Mouse (Mus musculus) stomach, embryonic 14.5 days (tissue): ENCODE results near the gene Zfp2. TPM values are rescaled to one million over a fixed set of nuclear protein-coding genes. Genes with fewer than 3 reads are reported as not detected.

Experiments
- ATAC-seq: fragments of 200-750 bp; cut with Nextera tagmentation; 2 replicates; pipeline ENCODE4 v1.8.0; 2017; ENCODE audit warnings: low read depth, moderate TSS enrichment; ENCODE audit not compliant: insufficient number of reproducible peaks, insufficient read depth, low FRiP score
- H3K27ac ChIP-seq: fragments of 300-500 bp; sonication (generic); 2 replicates; pipeline ENCODE4 v1.5.1; 2014; ENCODE audit warnings: mild to moderate bottlenecking, low read length, moderate library complexity, mixed read lengths
- H3K27me3 ChIP-seq: fragments of 300-500 bp; sonication (generic); 2 replicates; pipeline ENCODE4 v1.6.1; 2014; ENCODE audit warnings: low read length, control low read depth, mixed read lengths; ENCODE audit not compliant: control insufficient read depth, insufficient read depth
- H3K36me3 ChIP-seq: fragments of 300-500 bp; sonication (generic); 2 replicates; pipeline ENCODE4 v1.6.1; 2014; ENCODE audit warnings: mild to moderate bottlenecking, control low read depth, low read length, moderate library complexity, mixed read lengths; ENCODE audit not compliant: control insufficient read depth, insufficient read depth
- H3K4me1 ChIP-seq: fragments of 300-500 bp; sonication (generic); 2 replicates; pipeline ENCODE4 v1.6.1; 2014; ENCODE audit warnings: low read length, control low read depth, mixed read lengths; ENCODE audit not compliant: control insufficient read depth, insufficient read depth
- H3K4me2 ChIP-seq: fragments of 300-500 bp; sonication (generic); replicated peaks from 2 replicates; pipeline ENCODE4 v1.6.1; 2014; ENCODE audit warnings: low read depth, low read length, control low read depth
- H3K4me3 ChIP-seq: fragments of 300-500 bp; sonication (generic); 2 replicates; pipeline ENCODE4 v1.5.1; 2014; ENCODE audit warnings: low read depth, low read length, control low read depth
- H3K9ac ChIP-seq: fragments of 300-500 bp; sonication (generic); replicated peaks from 2 replicates; pipeline ENCODE4 v1.6.1; 2014; ENCODE audit warnings: low read depth, mild to moderate bottlenecking, control low read depth, low read length, moderate library complexity, mixed read lengths
- H3K9me3 ChIP-seq: fragments of 300-500 bp; sonication (generic); 2 replicates; pipeline ENCODE4 v1.6.1; 2016; ENCODE audit warnings: low read depth, low read length, control low read depth; ENCODE audit not compliant: control insufficient read depth
- WGBS: fragments of 180-500 bp; shearing (Covaris S2); extraction: QIAGEN DNeasy Blood & Tissue Kit; methylation state at CpG from one replicate; pipeline ENCODE4 v1.1.7; 2014; 5-methylcytosine and 5-hydroxymethylcytosine counted together
- polyA plus RNA-seq: library from polyadenylated mRNA; unstranded; fragments of >200 nt; fragmentation: Nextera tagmentation; extraction: Ambion mirVana; gene quantifications from 2 replicates; pipeline ENCODE4 v1.2.1, GENCODE M21; 2014

The Zfp2 gene
- polyA plus RNA-seq, result 12.1 and 18.7 TPM in 2 replicates

DNA sequence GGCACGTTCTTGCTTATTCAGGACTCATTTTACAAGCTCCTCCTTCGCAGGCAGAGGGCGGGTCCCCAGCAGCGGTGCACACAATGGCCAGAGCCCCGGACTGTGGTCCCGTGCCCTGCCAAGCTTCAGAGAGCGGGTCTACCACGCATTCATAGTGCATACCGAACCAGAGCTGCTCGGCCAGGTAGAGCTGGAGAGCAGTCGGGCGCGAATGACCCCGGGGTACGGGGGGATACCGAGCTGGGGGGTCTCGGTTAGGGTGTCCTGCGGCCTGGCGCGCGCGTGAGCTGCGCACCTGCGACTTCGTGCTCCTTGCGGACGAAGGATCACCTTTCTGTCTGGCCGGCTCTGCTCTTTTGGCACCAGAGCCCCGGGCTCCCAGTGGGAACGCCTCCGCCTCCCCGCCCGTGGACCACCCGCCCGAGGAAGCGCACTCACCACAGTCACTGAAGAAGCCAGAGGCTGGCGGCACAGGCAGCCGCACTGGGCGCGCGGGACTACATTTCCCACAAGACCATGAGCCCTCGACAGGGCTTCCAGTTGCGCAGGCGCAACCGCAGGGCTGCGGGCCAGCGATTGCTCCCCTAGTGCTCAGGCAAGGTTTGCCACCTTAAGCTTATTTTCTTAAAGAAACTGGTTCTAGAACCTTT lies at the start of gene Zfp2:
Gene Zfp2 (minus strand): TSS at position 495 of the 650 bp plus-strand sequence.
- Histone ChIP-seq H3K4me2 (peak within 1 kb of the TSS; percentile 22), H3K4me1 (no peaks in the 10 kb centered on the region), H3K27ac (no peak within 1 kb of the TSS), H3K27me3 (no peaks in the 10 kb centered on the region), H3K4me3 (peak within 1 kb of the TSS; percentile 77), H3K36me3 (peaks cover 13% of the 10 kb centered on the region), H3K9ac (peak within 1 kb of the TSS; percentile 72), H3K9me3 (no peaks in the 10 kb centered on the region)
- peak; percentile 95 for ATAC-seq
- 2% methylated on average over 47 of the region's 47 CpGs for WGBS

DNA sequence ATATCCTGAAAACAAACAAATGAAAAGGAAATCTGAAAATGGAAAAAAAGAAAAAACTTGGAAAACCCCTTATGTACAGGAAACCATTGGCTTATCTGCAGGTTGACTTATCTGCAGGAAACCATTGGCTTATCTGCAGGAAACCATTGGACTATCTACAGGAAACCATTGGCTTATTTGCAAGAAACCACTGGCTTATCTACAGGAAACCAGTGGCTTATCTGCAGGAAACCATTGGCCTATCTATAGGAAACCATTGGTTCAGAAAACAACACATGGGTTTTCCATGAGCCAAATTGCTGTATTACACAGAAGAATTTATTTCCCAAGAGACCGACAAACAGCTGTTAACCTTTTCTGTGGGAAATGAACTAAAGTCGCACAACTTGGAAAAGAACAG lies 48.9 kb upstream of the Zfp2 start:
- no peaks in the 10 kb centered on the region for H3K9me3 ChIP-seq
- 81% methylated on average over 2 of the region's 2 CpGs for WGBS
- H3K36me3 ChIP-seq, result no peaks in the 10 kb centered on the region
- H3K27ac ChIP-seq, result no peak overlapping the region
- H3K4me1 ChIP-seq, result no peaks in the 10 kb centered on the region
- ATAC-seq, result no peak
- no peak overlapping the region for H3K4me3 ChIP-seq
- H3K27me3 ChIP-seq, result no peaks in the 10 kb centered on the region
- no peak overlapping the region for H3K4me2 ChIP-seq
- H3K9ac ChIP-seq, result no peak overlapping the region

DNA sequence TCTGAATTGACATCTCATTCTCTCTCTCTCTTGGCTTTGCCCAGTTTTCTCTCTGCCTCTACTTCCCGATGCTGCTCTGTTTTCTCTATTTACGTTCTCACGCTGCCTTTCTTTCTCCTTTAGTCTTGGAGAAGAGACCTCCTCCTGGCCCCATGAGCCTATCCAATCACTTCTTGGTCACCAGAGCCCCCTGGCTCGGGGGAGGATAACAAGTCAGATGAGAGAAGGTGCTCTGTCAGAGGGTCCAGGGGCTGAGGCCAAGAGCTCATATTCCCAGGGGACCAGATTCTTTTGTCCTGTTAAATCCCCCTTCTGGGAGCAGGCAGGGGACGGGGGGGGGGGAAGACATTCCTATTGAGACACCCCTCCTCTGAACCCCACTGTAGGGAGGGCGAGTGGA lies 37.7 kb upstream of the Zfp2 start, which contains the start of gene Prop1:
Gene Prop1 (minus strand): TSS at position 101 of the 400 bp plus-strand sequence.
- H3K4me1 ChIP-seq, result no peaks in the 10 kb centered on the region
- no peak within 1 kb of the TSS for H3K4me2 ChIP-seq
- H3K9me3 ChIP-seq, result no peaks in the 10 kb centered on the region
- H3K36me3 ChIP-seq, result no peaks in the 10 kb centered on the region
- WGBS, result 62% methylated on average over 6 of the region's 6 CpGs
- H3K4me3 ChIP-seq, result no peak within 1 kb of the TSS
- H3K9ac ChIP-seq, result no peak within 1 kb of the TSS
- no peak within 1 kb of the TSS for H3K27ac ChIP-seq
- ATAC-seq, result no peak
- no peaks in the 10 kb centered on the region for H3K27me3 ChIP-seq

DNA sequence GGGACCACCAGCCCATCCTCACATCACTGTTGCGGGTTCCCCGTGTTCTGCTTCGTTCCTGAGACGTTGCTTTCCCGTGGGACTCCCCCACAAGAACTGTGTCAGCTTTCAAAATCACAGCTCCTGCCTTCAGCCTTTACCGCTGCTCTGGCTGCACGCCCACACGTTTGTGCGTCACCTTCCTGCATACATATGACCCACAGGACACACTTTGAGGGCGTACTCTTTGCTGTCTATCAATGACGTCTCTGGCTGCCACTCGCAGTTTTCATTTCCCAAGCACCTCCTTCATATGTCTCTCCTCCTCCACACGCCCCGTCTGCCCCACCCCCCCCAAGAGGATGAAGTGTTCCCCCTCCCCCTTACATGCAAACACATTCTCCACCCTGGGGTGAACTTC lies 36.3 kb upstream of the Zfp2 start:
- no peak overlapping the region for H3K9ac ChIP-seq
- no peaks in the 10 kb centered on the region for H3K36me3 ChIP-seq
- no peak overlapping the region for H3K27ac ChIP-seq
- no peaks in the 10 kb centered on the region for H3K4me1 ChIP-seq
- H3K27me3 ChIP-seq, result no peaks in the 10 kb centered on the region
- no peak overlapping the region for H3K4me2 ChIP-seq
- 67% methylated on average over 14 of the region's 14 CpGs for WGBS
- ATAC-seq, result no peak
- H3K4me3 ChIP-seq, result no peak overlapping the region
- H3K9me3 ChIP-seq, result no peaks in the 10 kb centered on the region

GRCm38 (mm10) chr11:50943506-50943905 lies 27.5 kb upstream of the Zfp2 start, which contains the start of gene 4933414I15Rik:
Gene 4933414I15Rik (minus strand): TSS chr11:50943765.
- Histone ChIP-seq H3K4me1 (no peaks in the 10 kb centered on the region), H3K27ac (no peak within 1 kb of the TSS), H3K4me3 (no peak within 1 kb of the TSS), H3K27me3 (no peaks in the 10 kb centered on the region), H3K9me3 (no peaks in the 10 kb centered on the region), H3K4me2 (no peak within 1 kb of the TSS), H3K9ac (no peak within 1 kb of the TSS), H3K36me3 (no peaks in the 10 kb centered on the region)
- WGBS, result 82% methylated on average over 14 of the region's 14 CpGs
- no peak for ATAC-seq

DNA sequence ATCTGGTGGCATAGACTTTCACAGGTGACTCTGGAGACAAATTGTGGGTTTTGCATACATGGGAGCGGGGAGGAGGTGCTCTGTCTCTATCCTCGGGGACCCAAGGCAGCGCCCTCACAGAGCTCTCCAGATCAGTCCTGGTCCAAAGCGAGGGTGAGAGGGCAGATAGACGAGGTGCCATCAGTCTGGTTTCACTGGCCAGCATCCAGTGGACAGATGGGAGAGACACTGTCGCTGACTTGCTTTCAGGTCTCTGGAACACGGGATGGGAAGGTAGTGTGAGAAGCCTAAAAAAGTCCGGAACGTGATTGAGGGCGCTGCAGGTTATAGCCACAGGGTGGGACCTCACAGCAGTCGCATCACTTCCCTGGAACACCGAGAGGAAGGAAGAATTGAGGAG lies 26.4 kb upstream of the Zfp2 start:
- no peaks in the 10 kb centered on the region for H3K4me1 ChIP-seq
- no peak overlapping the region for H3K4me3 ChIP-seq
- H3K9ac ChIP-seq, result no peak overlapping the region
- no peak for ATAC-seq
- H3K9me3 ChIP-seq, result no peaks in the 10 kb centered on the region
- H3K27ac ChIP-seq, result no peak overlapping the region
- H3K27me3 ChIP-seq, result no peaks in the 10 kb centered on the region
- WGBS, result 66% methylated on average over 12 of the region's 12 CpGs
- H3K36me3 ChIP-seq, result no peaks in the 10 kb centered on the region
- H3K4me2 ChIP-seq, result no peak overlapping the region

- no peak; the same call in 1 of the 2 replicates for ATAC-seq
- no peaks in the 10 kb centered on the region for H3K9me3 ChIP-seq
- H3K36me3 ChIP-seq, result no peaks in the 10 kb centered on the region
- H3K4me2 ChIP-seq, result no peak overlapping the region
- no peaks in the 10 kb centered on the region for H3K4me1 ChIP-seq
- 31% methylated on average over 14 of the region's 14 CpGs for WGBS
- no peak overlapping the region for H3K27ac ChIP-seq
- no peak overlapping the region for H3K4me3 ChIP-seq
- H3K27me3 ChIP-seq, result no peaks in the 10 kb centered on the region
- no peak overlapping the region for H3K9ac ChIP-seq
Observed at GRCm38 (mm10) chr11:50939621-50940366, 23.8 kb upstream of the Zfp2 start.

- no peaks in the 10 kb centered on the region for H3K9me3 ChIP-seq
- H3K27ac ChIP-seq, result no peak overlapping the region
- H3K9ac ChIP-seq, result no peak overlapping the region
- H3K4me3 ChIP-seq, result no peak overlapping the region
- H3K4me1 ChIP-seq, result no peaks in the 10 kb centered on the region
- ATAC-seq, result no peak
- 75% methylated on average over 8 of the region's 8 CpGs for WGBS
- no peaks in the 10 kb centered on the region for H3K36me3 ChIP-seq
- no peaks in the 10 kb centered on the region for H3K27me3 ChIP-seq
- H3K4me2 ChIP-seq, result no peak overlapping the region
Observed at GRCm38 (mm10) chr11:50938435-50938834, 22.5 kb upstream of the Zfp2 start.
